Mouse (Mus musculus): ENCODE results near the gene Sept5.

The Sept5 gene

DNA sequence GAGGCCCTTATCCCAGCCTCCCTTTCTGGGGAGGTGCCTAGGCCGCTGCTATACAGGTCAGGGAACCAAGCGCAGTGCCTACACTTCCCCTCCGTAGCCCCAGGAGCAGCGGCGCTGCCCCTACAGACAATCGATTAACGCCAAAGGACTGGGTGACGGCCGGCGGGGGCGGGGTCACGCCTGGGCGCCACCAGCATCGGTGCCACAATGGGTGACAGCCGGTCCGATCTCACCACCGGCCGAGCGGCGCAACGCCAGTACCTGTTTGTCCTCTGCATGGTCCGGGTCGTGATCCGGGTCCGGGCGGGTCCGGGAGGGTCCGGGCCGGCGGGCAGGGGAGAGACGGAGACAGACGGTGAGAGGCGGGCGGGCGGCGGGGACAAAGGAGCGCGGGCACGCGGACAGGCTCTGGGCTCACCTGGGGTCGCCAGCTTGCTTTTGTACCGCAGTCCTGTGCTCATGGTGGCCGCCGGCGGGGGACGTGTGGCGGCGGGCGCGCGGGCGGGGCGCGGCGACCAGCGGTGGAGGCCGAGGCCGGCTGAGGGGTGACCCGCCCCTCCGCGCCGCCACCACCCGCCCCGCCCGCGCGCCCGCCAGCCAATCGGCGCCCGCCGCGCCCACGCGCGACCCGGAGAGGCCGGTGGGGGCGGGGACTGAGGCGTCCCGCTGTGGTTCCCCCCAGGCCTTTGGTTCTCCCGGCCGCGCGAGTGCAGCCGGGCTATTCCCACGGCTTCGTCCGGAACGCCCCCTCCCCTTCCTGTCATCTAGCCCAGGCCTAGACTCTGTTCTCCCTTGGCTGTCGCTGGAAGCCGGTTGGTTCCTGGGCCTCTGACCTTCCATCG lies at the start of gene Sept5:
Sept5 (minus strand) TSS at position 565 of the 842 bp plus-strand sequence.
- no peak for DNase-seq (ENCODE audit: extremely low read depth, low read depth)

DNA sequence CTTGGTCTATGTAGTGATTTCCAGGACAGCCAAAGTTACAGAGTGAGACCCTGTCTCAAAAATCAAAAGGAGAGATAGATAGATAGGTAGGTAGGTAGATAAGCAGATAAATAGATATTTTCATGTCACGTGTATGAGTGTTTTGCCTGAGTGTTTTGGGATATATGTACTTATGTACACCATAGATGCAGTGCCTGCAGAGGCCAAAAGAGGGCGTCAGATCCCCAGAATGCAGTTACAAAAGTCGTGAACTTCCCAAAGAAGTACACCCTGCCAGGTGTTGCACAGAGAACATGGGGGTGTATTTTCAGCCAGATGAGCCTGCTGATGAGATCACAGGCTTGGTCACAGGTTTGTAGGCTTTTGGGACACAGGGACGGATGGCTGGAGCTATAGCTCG lies 49.4 kb upstream of the Sept5 start:
- DNase-seq (ENCODE audit: extremely low read depth, low read depth), result peak; percentile 32

DNA sequence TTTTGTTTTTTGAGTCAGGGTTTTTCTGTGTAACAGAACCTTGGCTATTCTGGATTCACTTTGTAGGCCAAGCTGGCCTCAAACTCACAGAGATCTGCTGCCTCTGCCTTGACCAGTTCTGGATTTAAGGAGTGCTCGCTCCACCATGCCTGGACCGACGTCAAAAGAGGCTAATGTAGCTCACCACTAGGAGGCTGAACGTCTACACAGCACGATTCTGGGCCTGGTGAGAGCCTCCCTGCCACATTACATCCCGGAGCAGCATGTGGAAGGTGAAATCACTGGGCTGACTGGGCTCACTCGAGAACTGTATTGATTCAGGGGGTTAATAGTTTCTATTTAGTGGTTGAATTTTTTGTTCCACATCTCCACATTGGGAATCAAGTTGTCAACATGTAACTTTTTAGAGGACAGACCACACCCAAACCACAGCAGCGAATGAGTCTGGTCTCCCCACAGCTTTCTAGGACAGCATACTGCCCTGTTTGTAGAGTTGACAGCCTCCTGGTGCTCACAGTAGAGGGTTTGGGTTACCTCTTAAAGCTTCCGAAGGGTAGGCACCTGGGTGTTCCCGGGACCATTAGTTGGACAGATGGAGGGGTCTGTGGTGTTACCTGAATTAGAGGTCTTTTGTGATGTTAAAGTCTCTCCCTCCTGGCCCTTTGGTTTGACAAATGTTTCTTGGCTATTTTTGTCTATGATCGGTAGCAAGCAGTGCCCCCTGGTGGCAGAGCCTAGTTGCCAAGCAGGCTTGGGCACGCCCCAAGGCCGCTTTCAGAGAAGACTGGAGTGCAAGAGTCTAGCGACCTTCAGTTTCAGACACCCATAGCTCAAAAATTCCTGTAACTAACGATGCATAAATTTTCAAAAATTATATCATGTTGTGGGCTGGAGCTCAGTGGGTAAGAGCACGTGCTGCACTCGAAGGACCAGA lies 48.3 kb upstream of the Sept5 start:
- peak; percentile 48 for DNase-seq (ENCODE audit: extremely low read depth, low read depth)

DNA sequence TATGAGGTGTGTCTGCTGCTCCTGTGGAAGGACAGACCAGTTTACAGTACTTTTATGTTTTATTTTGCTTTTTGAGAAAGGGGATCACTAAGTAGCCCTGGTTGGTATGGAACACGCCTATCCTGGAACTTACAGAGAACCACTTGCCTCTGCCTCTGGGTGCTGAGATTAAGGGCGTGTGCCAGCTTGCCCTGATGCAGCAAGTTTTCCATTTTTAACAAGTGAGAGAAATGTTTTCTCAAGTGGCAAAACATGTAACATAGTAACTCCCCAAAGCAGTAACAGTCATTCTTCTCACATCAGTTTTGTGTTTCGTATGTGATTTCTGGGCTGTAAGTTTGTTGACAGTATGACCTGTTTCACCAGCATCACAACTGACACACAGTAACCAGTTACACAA lies 43.3 kb upstream of the Sept5 start:
- no peak for DNase-seq (ENCODE audit: extremely low read depth, low read depth)

DNA sequence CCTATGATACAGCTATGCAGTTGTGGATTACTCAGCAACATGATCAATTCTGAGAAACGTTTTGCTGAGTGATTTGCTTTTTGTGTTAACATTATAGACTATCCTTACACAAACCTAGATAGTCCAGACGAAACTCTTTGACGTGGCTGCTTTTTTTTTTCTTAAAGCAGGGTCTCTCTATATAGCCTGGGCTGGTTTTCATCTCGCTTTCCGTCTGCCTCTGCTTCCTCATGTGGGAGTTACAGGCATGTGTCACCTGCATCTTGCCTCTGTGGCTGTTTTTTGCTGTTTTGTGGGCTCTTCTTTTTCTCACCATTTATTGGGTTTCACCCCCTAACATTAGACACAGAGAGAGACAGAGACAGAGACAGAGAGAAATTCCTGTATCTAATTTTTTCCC lies 42.3 kb upstream of the Sept5 start:
- no peak for DNase-seq (ENCODE audit: extremely low read depth, low read depth)

DNA sequence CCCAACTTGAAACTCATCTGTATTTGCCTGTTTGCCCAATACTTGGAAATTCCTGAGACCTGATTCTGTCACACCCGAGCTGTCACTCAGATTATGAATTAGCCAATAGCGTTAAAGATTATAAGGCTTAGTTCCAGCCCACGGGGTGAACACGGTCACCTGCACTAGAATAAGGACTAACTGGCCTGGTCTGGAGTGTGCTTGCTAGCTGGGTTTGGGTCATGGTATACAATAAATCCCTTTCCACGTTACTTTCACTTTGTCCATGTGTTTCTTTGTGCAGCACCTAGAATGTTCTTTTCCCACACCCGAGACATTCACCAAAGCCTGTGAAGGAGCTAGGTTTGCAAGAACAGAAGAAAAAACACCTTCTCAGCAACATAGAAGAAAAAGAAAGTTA lies 40.2 kb upstream of the Sept5 start:
- DNase-seq (ENCODE audit: extremely low read depth, low read depth), result no peak

DNA sequence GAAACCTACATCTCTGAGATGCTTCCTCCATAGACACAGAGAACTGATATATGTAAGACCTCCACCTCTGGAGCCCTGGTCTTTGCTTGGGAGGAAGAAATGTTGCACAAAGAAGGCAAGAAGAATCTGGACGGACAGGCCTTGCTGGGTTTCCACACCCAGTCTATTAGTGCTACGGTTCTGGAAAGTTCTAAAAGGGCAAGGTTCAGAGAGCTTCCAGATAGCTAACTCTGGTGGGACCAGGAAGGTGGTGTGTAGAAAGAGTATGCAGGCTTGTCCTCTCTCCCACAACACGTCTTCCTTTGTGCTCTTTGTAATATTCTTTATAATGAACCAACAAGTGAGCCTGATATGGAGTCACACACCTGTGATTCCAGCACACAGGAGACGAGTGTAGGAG lies 28.8 kb upstream of the Sept5 start:
- DNase-seq (ENCODE audit: extremely low read depth, low read depth), result no peak

DNA sequence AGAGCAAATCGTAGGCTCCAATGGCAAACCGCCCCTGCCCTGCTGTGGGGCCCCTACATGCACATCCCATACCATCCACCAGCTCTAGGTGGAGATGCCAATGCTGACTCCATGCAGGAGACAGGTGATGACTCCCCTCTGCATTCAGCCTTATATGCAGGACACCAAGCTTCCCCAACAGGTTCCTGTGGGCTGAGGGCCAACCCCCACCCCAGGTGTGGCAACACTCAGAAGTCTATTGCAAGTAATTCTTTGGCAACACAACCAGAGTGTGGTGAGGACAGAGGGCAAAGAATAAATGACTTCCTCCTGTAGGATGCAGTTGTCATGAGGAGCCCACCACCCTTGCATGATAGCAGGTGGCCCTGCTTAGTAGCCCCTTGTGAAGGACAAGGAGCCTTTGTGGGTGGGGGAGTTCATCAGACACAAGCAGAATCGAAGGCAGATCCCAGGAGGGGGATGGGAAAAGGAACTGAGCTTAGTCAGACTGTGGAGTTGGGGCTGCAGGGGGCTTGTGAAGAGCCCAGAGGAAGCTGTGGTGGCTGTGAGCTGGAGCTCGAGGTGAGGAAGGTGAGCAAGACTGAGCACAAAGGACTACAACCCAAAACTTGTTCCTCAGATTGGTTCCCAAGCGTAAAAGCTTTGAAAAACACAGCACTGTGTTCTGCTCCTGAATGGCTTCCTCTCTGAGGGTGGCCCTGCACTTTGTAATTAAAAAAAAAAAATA lies 25.8 kb upstream of the Sept5 start:
- no peak for DNase-seq (ENCODE audit: extremely low read depth, low read depth)

DNA sequence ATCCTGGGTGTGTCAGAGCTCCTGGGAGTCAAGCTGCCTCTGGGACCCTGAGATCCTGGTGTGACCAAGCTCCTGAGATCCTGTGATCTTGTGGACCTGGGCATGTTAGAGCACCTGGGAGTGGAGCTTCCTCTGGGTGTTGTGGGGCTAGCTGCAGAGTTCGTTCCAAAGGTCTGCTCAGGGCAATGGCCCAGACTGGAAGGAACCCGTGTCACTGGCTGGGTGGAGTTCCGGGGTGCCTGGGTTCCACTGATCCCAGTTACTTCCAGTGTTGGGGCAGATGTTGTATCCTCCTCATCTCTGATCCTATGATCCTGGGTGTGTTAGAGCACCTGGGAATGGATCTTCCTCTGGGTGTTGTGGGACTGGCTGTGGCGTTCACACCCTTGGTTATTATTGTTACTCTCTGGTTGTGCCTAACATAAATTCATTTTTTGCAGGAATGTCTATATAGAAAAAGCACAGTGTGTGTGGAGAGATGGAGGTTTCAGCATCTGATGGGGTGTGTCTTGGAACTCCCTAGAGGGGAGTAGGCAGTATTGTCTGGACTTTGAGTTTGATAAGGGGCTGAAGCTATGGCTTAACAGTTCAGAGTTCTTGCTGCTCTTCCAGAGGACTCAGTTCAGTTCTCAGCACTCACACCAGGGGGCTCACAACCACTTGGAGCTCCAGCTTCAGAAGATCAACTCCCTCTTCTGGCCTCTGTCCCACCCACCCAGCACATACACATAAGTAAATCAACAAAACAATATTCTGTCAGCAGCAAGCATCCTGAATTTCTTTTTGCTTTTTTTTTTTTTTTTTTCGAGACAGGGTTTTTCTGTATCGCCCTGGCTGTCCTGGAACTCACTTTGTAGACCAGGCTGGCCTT lies 23.8 kb upstream of the Sept5 start:
- no peak for DNase-seq (ENCODE audit: extremely low read depth, low read depth)

DNA sequence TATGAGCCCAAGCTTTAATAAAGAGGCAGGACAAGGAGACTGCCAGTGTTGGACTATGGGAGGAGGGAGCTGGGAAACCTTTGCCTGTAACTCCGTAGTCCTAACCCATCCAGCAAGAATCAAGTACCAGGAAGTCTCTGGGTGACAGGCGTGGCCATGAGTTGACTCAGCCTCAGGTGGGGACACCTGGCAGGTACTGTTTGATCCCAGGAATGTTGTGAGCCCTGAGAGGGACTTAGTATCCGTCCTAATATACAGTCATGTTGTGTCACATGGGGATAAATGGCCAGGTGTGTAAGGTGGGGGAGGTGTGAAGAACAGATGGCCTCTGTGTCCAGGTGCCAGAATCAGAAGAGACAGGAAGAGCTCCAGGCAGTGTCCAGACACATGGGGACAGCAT lies 19.4 kb upstream of the Sept5 start:
- DNase-seq (ENCODE audit: extremely low read depth, low read depth), result no peak

DNA sequence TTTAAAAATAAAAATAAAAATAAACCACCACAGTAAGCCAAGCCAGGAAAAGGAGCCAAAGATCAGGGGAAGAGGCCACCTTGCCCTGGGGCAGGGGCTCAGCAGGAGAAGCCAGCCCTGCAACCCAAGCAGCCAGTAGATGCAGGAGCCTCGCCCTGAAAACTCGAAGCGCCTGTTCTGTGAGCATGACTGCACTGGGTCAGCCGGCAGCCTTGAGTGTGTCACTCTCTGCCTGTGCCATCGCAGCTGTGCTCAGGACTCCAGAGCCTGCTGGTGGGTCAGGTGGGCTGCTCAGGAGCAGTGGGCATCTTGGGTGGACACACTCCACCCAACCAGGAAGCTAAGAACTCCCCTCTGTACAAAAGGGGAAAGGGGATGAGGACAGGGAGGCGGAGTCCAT lies 15.6 kb upstream of the Sept5 start:
- DNase-seq (ENCODE audit: extremely low read depth, low read depth), result no peak

DNA sequence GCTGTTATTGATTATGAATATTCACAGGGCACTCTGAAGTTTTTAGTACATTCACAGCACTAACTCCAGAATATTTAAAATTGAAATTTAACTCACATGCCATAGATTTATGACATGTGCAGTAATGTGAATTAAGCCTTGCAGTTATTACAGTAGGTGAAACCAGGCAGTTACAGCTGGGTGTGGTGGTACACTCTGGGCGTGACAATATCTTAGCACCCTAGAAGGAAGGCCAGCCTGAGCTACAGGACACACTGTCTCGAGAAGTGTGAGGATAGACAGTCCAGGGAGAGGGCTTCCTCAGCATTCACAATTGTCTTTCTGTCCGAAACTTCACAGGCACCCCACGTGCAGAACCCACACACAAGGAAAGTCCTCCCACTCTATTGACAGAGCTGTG lies 14.7 kb upstream of the Sept5 start:
- DNase-seq (ENCODE audit: extremely low read depth, low read depth), result no peak

DNA sequence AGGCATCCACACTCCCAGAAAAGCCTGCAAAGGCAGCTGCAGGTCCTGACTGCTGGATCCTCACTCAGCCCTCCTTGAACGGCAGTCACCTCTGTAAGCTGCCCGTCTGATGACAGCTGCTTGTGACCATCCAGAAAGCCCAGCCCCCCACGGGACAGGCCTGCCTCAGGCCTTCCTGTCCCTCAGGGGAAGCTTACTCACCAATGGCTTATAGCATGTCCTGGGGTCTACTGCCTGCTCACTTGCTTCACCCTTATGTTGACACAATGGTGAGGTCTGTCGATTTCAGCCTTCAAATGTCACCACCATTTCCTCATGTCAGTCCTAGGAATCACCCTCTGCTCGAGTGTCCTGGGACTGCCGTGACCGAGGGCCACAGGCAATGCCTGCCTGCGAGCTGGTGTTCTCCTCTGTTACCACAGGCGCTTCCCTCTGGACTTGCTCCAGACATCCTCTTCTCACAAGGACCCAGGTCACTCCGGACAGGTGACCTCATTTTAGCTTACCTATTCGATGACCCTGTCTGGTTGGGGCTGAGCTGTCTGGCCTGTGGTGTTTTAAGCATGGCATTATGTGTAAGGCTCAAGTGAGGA lies 13.7 kb upstream of the Sept5 start:
- no peak for DNase-seq (ENCODE audit: extremely low read depth, low read depth)

DNA sequence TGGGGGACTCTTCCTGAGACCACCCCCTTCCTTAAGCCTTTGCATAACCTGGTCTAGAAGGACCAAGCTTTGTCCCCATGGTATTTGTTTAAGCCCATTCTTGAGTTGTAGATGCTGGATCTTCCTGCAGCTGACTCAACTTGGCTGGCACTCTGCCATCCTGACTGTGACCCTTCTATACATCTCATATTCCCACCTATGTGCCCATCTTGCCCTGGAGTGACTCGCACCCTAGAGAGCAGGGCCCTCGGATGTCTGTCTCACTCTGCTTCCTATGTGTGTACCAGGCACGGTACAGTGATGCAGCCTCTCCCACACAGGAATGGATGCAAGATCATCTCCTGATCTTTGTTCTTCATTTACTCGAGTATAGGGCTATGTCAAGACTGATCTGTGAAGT lies 13.1 kb upstream of the Sept5 start:
- DNase-seq (ENCODE audit: extremely low read depth, low read depth), result no peak

DNA sequence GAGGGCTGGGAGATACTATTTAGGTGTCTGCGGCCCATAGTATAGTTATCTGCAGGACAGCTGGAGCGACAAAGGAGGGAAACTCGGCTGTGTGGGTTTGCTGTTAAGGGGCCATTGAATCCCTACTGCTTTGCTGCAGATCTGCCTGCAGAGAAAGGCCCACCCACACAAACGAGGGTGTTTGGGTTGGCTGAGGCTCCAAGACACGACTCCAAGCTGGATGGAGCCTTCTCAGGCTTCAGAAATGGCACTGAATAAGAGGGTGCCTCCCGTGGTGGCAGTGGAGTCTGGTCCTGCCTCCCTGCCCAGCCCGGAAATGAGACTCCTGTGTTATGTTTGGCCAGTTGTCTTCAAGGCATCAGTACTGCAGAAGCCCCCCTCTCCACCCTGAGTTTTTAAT lies 12.5 kb upstream of the Sept5 start:
- DNase-seq (ENCODE audit: extremely low read depth, low read depth), result no peak

DNA sequence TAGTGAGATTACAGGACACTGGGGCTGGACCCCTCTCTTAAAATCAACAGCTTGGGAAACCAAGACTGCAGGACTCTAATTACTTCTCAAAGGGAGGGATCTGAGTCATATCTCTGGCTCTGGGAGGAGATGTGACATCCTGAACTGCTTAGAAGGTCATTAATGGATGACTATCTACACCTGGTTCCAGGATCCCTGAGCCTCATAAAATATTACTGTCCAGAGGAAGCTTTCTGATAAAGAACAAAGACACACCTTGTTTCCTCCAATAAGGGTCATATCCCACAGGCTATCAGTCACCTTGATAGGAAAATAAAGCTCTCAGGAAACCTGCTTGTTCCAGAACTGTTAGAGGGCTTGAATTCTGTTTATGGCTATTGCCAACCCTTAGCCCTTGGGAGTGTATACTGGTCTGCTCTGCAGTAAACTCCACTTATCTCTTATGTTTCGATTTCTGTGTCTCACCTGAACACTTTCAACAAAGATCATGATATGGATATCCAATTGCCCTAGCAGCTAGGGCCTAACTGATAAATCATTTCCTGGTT lies 9.7 kb upstream of the Sept5 start:
- DNase-seq (ENCODE audit: extremely low read depth, low read depth), result no peak

DNA sequence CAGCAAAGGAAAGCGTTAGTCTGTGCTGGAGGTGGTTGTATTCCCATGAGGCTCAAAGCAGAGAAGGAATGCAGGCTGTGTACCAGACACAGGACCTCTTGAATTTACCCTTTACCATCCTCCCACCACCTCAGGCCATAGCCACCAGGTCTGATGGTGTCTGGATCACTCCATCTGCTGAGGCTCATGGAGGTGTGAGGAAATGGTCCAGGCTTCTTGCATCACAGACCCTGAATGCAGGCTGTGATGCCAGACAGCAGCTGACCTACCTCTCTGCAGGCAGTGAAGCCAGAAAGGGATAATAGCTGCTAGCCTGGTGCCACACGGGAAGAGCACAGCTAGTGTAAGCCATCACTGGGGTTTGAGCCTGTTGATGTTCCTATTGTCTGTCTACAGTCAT lies 8.6 kb upstream of the Sept5 start:
- no peak for DNase-seq (ENCODE audit: extremely low read depth, low read depth)

DNA sequence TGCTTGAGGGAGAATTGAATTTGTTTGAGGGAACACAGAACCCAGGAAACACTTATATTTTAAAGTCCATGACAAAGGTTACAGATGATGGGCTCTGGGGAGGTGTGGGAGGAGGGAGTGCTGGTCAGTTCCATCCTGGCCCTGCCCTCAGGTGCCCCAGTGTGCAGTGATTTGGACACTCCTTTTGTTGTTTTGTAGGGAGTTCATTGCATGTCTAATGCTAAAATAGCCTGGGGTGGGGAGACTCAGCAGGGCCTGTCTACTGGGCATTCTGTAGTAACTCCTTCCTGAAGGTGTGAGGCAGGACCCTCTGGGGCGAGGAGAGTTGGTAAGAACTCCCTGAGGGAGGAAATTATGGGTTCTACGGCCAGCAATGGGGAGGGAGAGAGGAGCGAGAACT lies 7.0 kb upstream of the Sept5 start:
- DNase-seq (ENCODE audit: extremely low read depth, low read depth), result no peak

DNA sequence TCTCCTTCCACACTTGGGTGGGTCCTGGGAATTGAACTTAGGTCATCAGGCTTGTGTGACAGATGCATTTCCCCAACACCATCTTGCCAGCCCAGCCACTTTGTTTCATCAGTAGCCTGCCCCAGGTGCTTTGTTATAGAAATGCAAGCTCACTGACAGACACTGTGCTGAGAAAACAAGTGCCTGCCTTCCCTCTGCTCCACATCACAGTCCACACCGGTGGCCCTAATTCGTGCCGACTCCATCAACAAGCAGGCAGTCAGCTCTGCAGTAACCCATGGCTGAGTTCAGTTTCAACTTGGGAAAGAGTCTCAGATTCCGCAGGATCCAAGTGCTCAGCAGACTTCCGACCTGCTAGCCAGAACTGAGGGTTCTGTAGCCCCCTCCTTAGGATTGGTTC lies 6.6 kb upstream of the Sept5 start:
- no peak for DNase-seq (ENCODE audit: extremely low read depth, low read depth)

DNA sequence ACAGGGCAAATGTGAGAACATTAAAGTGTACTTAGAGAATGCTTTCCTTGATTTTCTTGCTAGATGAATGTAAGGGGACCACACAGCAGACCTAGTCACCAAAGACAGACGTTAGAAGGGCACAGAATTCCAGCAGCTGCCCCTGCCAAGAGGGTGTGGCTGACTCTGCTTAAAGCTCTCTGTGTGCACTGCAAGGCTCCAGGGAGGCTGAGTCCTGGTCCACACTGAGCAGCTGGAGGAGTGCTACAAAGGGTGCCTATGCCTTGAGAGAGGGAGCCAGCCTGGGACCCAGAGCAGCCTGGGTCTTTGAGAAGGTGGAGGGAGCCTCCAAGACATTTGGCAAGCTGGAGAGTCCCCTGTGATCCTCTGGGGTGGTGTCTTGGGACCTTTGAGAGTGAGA lies 3.6 kb upstream of the Sept5 start:
- DNase-seq (ENCODE audit: extremely low read depth, low read depth), result no peak

Measured in MEL-GATA-1-ER (cell line).